Mouse (Mus musculus) cerebellum, adult 18-20 months (tissue): ENCODE measurements at regions not wholly inside any gene's neighbourhood (a gene's known extent, or its start where the extent isn't known, plus 50 kb on each side); places are given as distances from the start of the nearest gene placed in this dataset.
A peak's percentile ranks its signal among the peaks of the same experiment; 100 is the strongest.

Source experiments
- DNase-seq, 2 experiments: peaks; one replicate each; pipeline ENCODE4 v3.0.0; 2021

- DNase-seq = no peak
These were observed 165.4 kb downstream of the Cd47 start for GRCm38 (mm10) chr16:49965528-49966250.

- DNase-seq = no peak
These were observed 165.9 kb downstream of the Cd47 start for GRCm38 (mm10) chr16:49966251-49966588.

- DNase-seq = no peak
These were observed 166.8 kb downstream of the Cd47 start for GRCm38 (mm10) chr16:49967110-49967509.

GRCm38 (mm10) chr16:49968291-49968870 is 168.0 kb downstream of the Cd47 start:
- DNase-seq = no peak

GRCm38 (mm10) chr16:49969035-49969434 is 168.7 kb downstream of the Cd47 start:
- no peak for DNase-seq

GRCm38 (mm10) chr16:49969693-49970296 is 169.5 kb downstream of the Cd47 start:
- no peak for DNase-seq

- no peak for DNase-seq
These were observed 170.0 kb downstream of the Cd47 start for GRCm38 (mm10) chr16:49970297-49970804.

GRCm38 (mm10) chr16:49971141-49971555 is 170.8 kb downstream of the Cd47 start:
- no peak for DNase-seq

GRCm38 (mm10) chr16:49977276-49977675 is 176.9 kb downstream of the Cd47 start:
- DNase-seq = no peak

GRCm38 (mm10) chr16:49979426-49979940 is 179.2 kb downstream of the Cd47 start:
- peak; percentile 21 to 28 for DNase-seq

- peak; percentile 93 to 98 for DNase-seq
These were observed 179.9 kb downstream of the Cd47 start for GRCm38 (mm10) chr16:49980178-49980646.

GRCm38 (mm10) chr16:49982180-49982579 is 181.8 kb downstream of the Cd47 start:
- peak; percentile 29 to 48 for DNase-seq

- peak in 1 of 2 experiments; percentile 8 for DNase-seq
These were observed 185.0 kb downstream of the Cd47 start for GRCm38 (mm10) chr16:49985082-49986076.

GRCm38 (mm10) chr16:49986954-49987353 is 186.6 kb downstream of the Cd47 start:
- DNase-seq = no peak

GRCm38 (mm10) chr16:49995822-49996221 is 195.5 kb downstream of the Cd47 start:
- DNase-seq = no peak

- no peak for DNase-seq
These were observed 196.3 kb downstream of the Cd47 start for GRCm38 (mm10) chr16:49996593-49996992.

GRCm38 (mm10) chr16:49997040-49997439 is 196.7 kb downstream of the Cd47 start:
- DNase-seq = no peak

GRCm38 (mm10) chr16:50000805-50001204 is 200.5 kb downstream of the Cd47 start:
- no peak for DNase-seq

GRCm38 (mm10) chr16:50001662-50002455 is 201.5 kb downstream of the Cd47 start:
- no peak for DNase-seq

GRCm38 (mm10) chr16:50002456-50002788 is 202.1 kb downstream of the Cd47 start:
- DNase-seq = no peak

- DNase-seq = no peak
These were observed 208.7 kb downstream of the Cd47 start for GRCm38 (mm10) chr16:50009046-50009445.

- peak; percentile 78 to 82 for DNase-seq
These were observed 209.2 kb downstream of the Cd47 start for GRCm38 (mm10) chr16:50009542-50009941.
